Mouse (Mus musculus): Measurements from ENCODE around the gene Fndc3b. TPM values are rescaled to one million over a fixed set of nuclear protein-coding genes. Genes with fewer than 3 reads are reported as not detected.

Gene Fndc3b
- total and polyA plus RNA-seq, 3 experiments: 0.03 to 0.05 (median 0.04) TPM

DNA sequence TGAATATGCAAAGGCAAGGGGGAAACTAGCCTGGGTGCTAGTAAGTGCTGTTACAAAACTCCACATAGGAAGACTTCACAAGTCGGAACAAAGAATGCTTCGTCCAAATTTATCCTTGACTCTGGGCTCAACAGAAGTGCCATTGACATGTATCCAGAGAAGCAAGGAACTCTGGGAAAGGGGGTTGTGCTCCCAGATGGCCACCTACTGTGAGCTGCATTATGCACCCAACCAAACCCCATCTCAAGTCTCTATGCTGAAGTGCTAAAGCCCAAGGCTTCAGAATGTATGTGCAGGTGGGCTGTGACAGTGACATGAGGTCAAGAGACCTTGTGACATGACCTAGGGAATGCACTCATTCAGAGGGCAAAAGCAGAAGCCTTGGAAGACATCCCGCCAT is 165.5 kb downstream of the Fndc3b start:
- Histone ChIP-seq H3K79me2 (replicated peaks; ENCODE audit: control insufficient read depth, extremely low read depth, insufficient read depth, poor library complexity, severe bottlenecking) (no peaks in the 10 kb centered on the region), H3K36me3 (replicated peaks in 1 of 2; ENCODE audit: control insufficient read depth in 1 of 2, insufficient read depth in 1 of 2, low read length in 1 of 2) (no peaks in the 10 kb centered on the region), H3K27me3 (replicated peaks) (no peaks in the 10 kb centered on the region), H3K9ac (ENCODE audit: insufficient read depth, low read depth) (no peak overlapping the region), H3K4me3 (replicated peaks in 1 of 3; ENCODE audit: low read depth in 2 of 3, low read length in 2 of 3, poor library complexity in 1 of 3) (no peak overlapping the region), H3K27ac (ENCODE audit: insufficient read depth, low read depth) (no peak overlapping the region), H3K4me1 (ENCODE audit: control insufficient read depth in 1 of 2, insufficient read depth in 2 of 2) (no peaks in the 10 kb centered on the region), H3K9me3 (replicated peaks; ENCODE audit: low read length) (no peaks in the 10 kb centered on the region), H3K4me2 (ENCODE audit: insufficient read depth, low read depth, poor library complexity, severe bottlenecking) (no peak overlapping the region)
- dilution Hi-C loops (cut with MboI; ENCODE audit: extremely low pct_ligation_motif_present, extremely low pct_unique_long_range_greater_than_20kb, low sequenced_read_pairs) (no loop called here), in situ Hi-C loops (cut with MboI; ENCODE audit: low pct_ligation_motif_present, low pct_unique_long_range_greater_than_20kb, low sequenced_read_pairs) (no loop called here)
- DNase-seq (ENCODE audit: extremely low read depth): no peak
- TF ChIP-seq POLR2A (IDR thresholded peaks at IDR 0.05; ENCODE audit: low read depth, low read length) (no peak), PAX5 (IDR thresholded peaks at IDR 0.05; ENCODE audit: low read length) (no peak), RAD21 (IDR thresholded peaks at IDR 0.05; ENCODE audit: low read depth, low read length) (no peak)

DNA sequence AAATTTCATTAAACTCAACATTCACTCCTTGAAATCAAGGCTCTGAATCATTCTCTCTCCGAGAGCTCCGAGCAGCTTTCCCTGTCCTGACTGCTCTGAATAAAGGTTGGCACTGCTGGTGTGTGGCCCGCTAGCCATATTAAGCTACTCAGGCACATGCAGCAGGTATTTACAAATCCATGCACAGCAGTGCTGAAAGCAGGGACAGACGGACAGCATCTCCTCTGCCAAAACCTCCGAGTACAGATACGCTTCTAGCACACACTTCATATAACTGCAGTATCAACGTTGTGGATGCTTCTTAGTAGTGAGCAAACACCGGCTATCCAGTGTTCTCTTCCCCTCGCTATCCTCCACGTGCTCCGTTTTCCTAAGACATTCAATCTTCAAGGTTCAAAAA is 167.0 kb downstream of the Fndc3b start:
- H3K4me1 ChIP-seq (ENCODE audit: control insufficient read depth in 1 of 2, insufficient read depth in 2 of 2): no peaks in the 10 kb centered on the region
- dilution Hi-C loops (cut with MboI; ENCODE audit: extremely low pct_ligation_motif_present, extremely low pct_unique_long_range_greater_than_20kb, low sequenced_read_pairs): no loop called here
- H3K4me2 ChIP-seq (ENCODE audit: insufficient read depth, low read depth, poor library complexity, severe bottlenecking): no peak overlapping the region
- H3K27ac ChIP-seq (ENCODE audit: insufficient read depth, low read depth): no peak overlapping the region
- TF ChIP-seq JUND (conservative IDR thresholded peaks at IDR 0.05; ENCODE audit: low read depth, low read length) (no peak), POLR2AphosphoS2 (IDR thresholded peaks at IDR 0.05; ENCODE audit: low read depth, low read length) (no peak), RCOR1 (conservative IDR thresholded peaks at IDR 0.05; ENCODE audit: low read depth, low read length) (no peak), TCF12 (IDR thresholded peaks at IDR 0.05; ENCODE audit: low read depth, low read length) (no peak), E2F4 (IDR thresholded peaks at IDR 0.05; ENCODE audit: insufficient replicate concordance, low read depth, low read length) (no peak), GABPA (IDR thresholded peaks at IDR 0.05; ENCODE audit: insufficient replicate concordance, low read depth, low read length) (no peak), IRF4 (IDR thresholded peaks at IDR 0.05; ENCODE audit: low read depth, low read length) (no peak), CHD1 (IDR thresholded peaks at IDR 0.05; ENCODE audit: low read depth, low read length) (no peak), MXI1 (IDR thresholded peaks at IDR 0.05; ENCODE audit: low read depth, low read length) (no peak), RAD21 (IDR thresholded peaks at IDR 0.05; ENCODE audit: low read depth, low read length) (no peak), CHD2 (IDR thresholded peaks at IDR 0.05; ENCODE audit: low read length) (no peak)
- DNase-seq (ENCODE audit: extremely low read depth): no peak
- in situ Hi-C loops (cut with MboI; ENCODE audit: low pct_ligation_motif_present, low pct_unique_long_range_greater_than_20kb, low sequenced_read_pairs): no loop called here
- H3K9ac ChIP-seq (ENCODE audit: insufficient read depth, low read depth): no peak overlapping the region
- no peak overlapping the region for H3K4me3 ChIP-seq (replicated peaks in 1 of 3; ENCODE audit: low read depth in 2 of 3, low read length in 2 of 3, poor library complexity in 1 of 3)
- no peaks in the 10 kb centered on the region for H3K27me3 ChIP-seq (replicated peaks)
- no peaks in the 10 kb centered on the region for H3K9me3 ChIP-seq (replicated peaks; ENCODE audit: low read length)
- no peaks in the 10 kb centered on the region for H3K36me3 ChIP-seq (replicated peaks in 1 of 2; ENCODE audit: control insufficient read depth in 1 of 2, insufficient read depth in 1 of 2, low read length in 1 of 2)
- H3K79me2 ChIP-seq (replicated peaks; ENCODE audit: control insufficient read depth, extremely low read depth, insufficient read depth, poor library complexity, severe bottlenecking): no peaks in the 10 kb centered on the region

DNA sequence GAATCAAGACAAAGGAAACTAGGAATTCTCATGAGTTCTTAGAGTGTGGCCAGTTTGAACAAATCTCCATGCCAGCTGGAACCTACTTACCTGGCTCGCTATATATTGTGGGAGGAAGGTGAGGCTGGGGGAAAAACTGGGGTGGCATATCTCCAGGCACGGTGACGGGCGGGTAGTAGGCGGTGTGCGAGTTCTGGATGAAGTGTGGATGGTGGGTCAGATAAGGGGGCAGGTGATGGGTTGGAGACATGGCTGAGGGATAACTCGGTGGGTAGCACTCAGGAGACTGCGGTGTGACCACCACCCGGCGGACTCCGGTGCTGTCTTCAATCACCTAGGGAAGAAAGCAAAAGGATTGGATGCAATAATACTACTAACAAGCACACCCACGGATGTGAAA is 169.3 kb downstream of the Fndc3b start:
- no peaks in the 10 kb centered on the region for H3K27me3 ChIP-seq (replicated peaks)
- dilution Hi-C loops (cut with MboI; ENCODE audit: extremely low pct_ligation_motif_present, extremely low pct_unique_long_range_greater_than_20kb, low sequenced_read_pairs) (no loop called here), in situ Hi-C loops (cut with MboI; ENCODE audit: low pct_ligation_motif_present, low pct_unique_long_range_greater_than_20kb, low sequenced_read_pairs) (no loop called here)
- no peaks in the 10 kb centered on the region for H3K36me3 ChIP-seq (replicated peaks in 1 of 2; ENCODE audit: control insufficient read depth in 1 of 2, insufficient read depth in 1 of 2, low read length in 1 of 2)
- H3K9me3 ChIP-seq (replicated peaks; ENCODE audit: low read length): no peaks in the 10 kb centered on the region
- no peaks in the 10 kb centered on the region for H3K4me1 ChIP-seq (ENCODE audit: control insufficient read depth in 1 of 2, insufficient read depth in 2 of 2)
- H3K27ac ChIP-seq (ENCODE audit: insufficient read depth, low read depth): no peak overlapping the region
- no peak for TF ChIP-seq E2F4 (IDR thresholded peaks at IDR 0.05; ENCODE audit: insufficient replicate concordance, low read depth, low read length)
- no peak for TF ChIP-seq USF2 (conservative IDR thresholded peaks at IDR 0.05; ENCODE audit: low read depth, low read length)
- no peak for TF ChIP-seq TBP (conservative IDR thresholded peaks at IDR 0.05; ENCODE audit: low read depth, low read length)
- no peak for TF ChIP-seq ZMIZ1 (IDR thresholded peaks at IDR 0.05; ENCODE audit: low read depth, low read length)
- TF ChIP-seq RAD21 (IDR thresholded peaks at IDR 0.05; ENCODE audit: low read depth, low read length): no peak
- TF ChIP-seq MXI1 (IDR thresholded peaks at IDR 0.05; ENCODE audit: low read depth, low read length): no peak
- no peak for TF ChIP-seq MAZ (IDR thresholded peaks at IDR 0.05; ENCODE audit: low read depth, low read length)
- TF ChIP-seq UBTF (IDR thresholded peaks at IDR 0.05; ENCODE audit: low read depth, low read length): no peak
- TF ChIP-seq MEF2A (IDR thresholded peaks at IDR 0.05; ENCODE audit: borderline replicate concordance, low read depth, low read length): no peak
- TF ChIP-seq POLR2A (IDR thresholded peaks at IDR 0.05; ENCODE audit: low read depth, low read length): no peak
- TF ChIP-seq PAX5 (IDR thresholded peaks at IDR 0.05; ENCODE audit: low read length): no peak
- TF ChIP-seq BHLHE40 (IDR thresholded peaks at IDR 0.05; ENCODE audit: low read depth, low read length): no peak
- TF ChIP-seq CHD2 (IDR thresholded peaks at IDR 0.05; ENCODE audit: low read length): no peak
- TF ChIP-seq SIN3A (IDR thresholded peaks at IDR 0.05; ENCODE audit: low read length): no peak
- TF ChIP-seq ETS1 (conservative IDR thresholded peaks at IDR 0.05; ENCODE audit: low read depth, low read length): no peak
- TF ChIP-seq KAT2A (IDR thresholded peaks at IDR 0.05; ENCODE audit: insufficient replicate concordance, low read length): no peak
- H3K4me2 ChIP-seq (ENCODE audit: insufficient read depth, low read depth, poor library complexity, severe bottlenecking): no peak overlapping the region
- H3K9ac ChIP-seq (ENCODE audit: insufficient read depth, low read depth): no peak overlapping the region
- DNase-seq (ENCODE audit: extremely low read depth): no peak
- H3K4me3 ChIP-seq (replicated peaks in 1 of 3; ENCODE audit: low read depth in 2 of 3, low read length in 2 of 3, poor library complexity in 1 of 3): no peak overlapping the region
- no peaks in the 10 kb centered on the region for H3K79me2 ChIP-seq (replicated peaks; ENCODE audit: control insufficient read depth, extremely low read depth, insufficient read depth, poor library complexity, severe bottlenecking)
